Mouse (Mus musculus) liver, postnatal 0 days (tissue): ENCODE data around the gene Flcn. TPM values are rescaled to one million over a fixed set of nuclear protein-coding genes. Genes with fewer than 3 reads are reported as not detected.
A peak's percentile ranks its signal among the peaks of the same experiment; 100 is the strongest.

ENCODE experiments used
- ATAC-seq: fragments of 200-750 bp; cut with Nextera tagmentation; 2 replicates; pipeline ENCODE4 v1.8.0; 2017; ENCODE audit warnings: mild to moderate bottlenecking, moderate library complexity
- DNase-seq: peaks from one replicate; pipeline ENCODE4 v3.0.0-alpha.2; 2016
- H3K27ac ChIP-seq: fragments of 300-500 bp; sonication (generic); 2 replicates; pipeline ENCODE4 v1.5.1; 2014; ENCODE audit warnings: antibody characterized with exemption, moderate library complexity, mild to moderate bottlenecking, low read depth
- H3K27me3 ChIP-seq: fragments of 300-500 bp; sonication (generic); 2 replicates; pipeline ENCODE4 v1.6.1; 2014; ENCODE audit warnings: low read length, control low read depth, mixed read lengths; ENCODE audit not compliant: insufficient read depth
- H3K36me3 ChIP-seq: fragments of 300-500 bp; sonication (generic); replicated peaks from 2 replicates; pipeline ENCODE4 v1.6.1; 2014; ENCODE audit warnings: mild to moderate bottlenecking, control low read depth, low read length, moderate library complexity, mixed read lengths; ENCODE audit not compliant: insufficient read depth
- H3K4me1 ChIP-seq: fragments of 300-500 bp; sonication (generic); 2 replicates; pipeline ENCODE4 v1.6.1; 2014; ENCODE audit warnings: antibody characterized with exemption, mild to moderate bottlenecking, control low read depth; ENCODE audit not compliant: insufficient read depth
- H3K4me2 ChIP-seq: fragments of 300-500 bp; sonication (generic); 2 replicates; pipeline ENCODE4 v1.6.1; 2014; ENCODE audit warnings: low read depth, mild to moderate bottlenecking, low read length, moderate library complexity, mixed read lengths
- H3K4me3 ChIP-seq: fragments of 300-500 bp; sonication (generic); 2 replicates; pipeline ENCODE4 v1.5.1; 2014; ENCODE audit warnings: low read depth, low read length
- H3K9ac ChIP-seq: fragments of 300-500 bp; sonication (generic); replicated peaks from 2 replicates; pipeline ENCODE4 v1.6.1; 2014; ENCODE audit warnings: mild to moderate bottlenecking, moderate library complexity
- H3K9me3 ChIP-seq: fragments of 300-500 bp; sonication (generic); 2 replicates; pipeline ENCODE4 v1.6.1; 2016; ENCODE audit warnings: mild to moderate bottlenecking, control low read depth, low read length, mixed read lengths
- CTCF ChIP-seq: sonication (generic); IDR thresholded peaks from 2 replicates; pipeline ENCODE4 v1.5.1; 2016; ENCODE audit warnings: antibody characterized with exemption, low read depth
- EP300 ChIP-seq: IDR thresholded peaks from 2 replicates; pipeline ENCODE4 v1.6.1; 2016; ENCODE audit warnings: antibody characterized with exemption, low read depth, mild to moderate bottlenecking
- WGBS: fragments of 180-500 bp; shearing (Covaris S2); extraction: QIAGEN DNeasy Blood & Tissue Kit; methylation state at CpG from one replicate; pipeline ENCODE4 v1.1.7; 2014; ENCODE audit not compliant: insufficient replicate concordance; 5-methylcytosine and 5-hydroxymethylcytosine counted together
- polyA plus RNA-seq: library from polyadenylated mRNA; unstranded; fragments of >200 nt; fragmentation: Nextera tagmentation; extraction: Ambion mirVana; gene quantifications from 2 replicates; pipeline ENCODE4 v1.2.1, GENCODE M21; 2015

Gene Flcn
- polyA plus RNA-seq, 1 experiment from 2014 or later, result 13.9 TPM

- H3K27me3 ChIP-seq, result no peaks in the 10 kb centered on the region
- H3K4me3 ChIP-seq, result no peak overlapping the region
- no peak overlapping the region for H3K27ac ChIP-seq
- no peak overlapping the region for H3K9ac ChIP-seq
- H3K4me1 ChIP-seq, result peaks cover 15% of the 10 kb centered on the region
- WGBS, result 74% methylated on average over 6 of the region's 6 CpGs
- TF ChIP-seq CTCF, result no peak
- TF ChIP-seq EP300, result no peak
- DNase-seq, result no peak
- no peak overlapping the region for H3K4me2 ChIP-seq
- peak; percentile 16; the same call in 1 of the 2 replicates for ATAC-seq
- peaks cover 37% of the 10 kb centered on the region for H3K36me3 ChIP-seq
- H3K9me3 ChIP-seq, result no peaks in the 10 kb centered on the region
Measured at GRCm38 (mm10) chr11:59815482-59816065, 5.8 kb upstream of the Flcn start.

DNA sequence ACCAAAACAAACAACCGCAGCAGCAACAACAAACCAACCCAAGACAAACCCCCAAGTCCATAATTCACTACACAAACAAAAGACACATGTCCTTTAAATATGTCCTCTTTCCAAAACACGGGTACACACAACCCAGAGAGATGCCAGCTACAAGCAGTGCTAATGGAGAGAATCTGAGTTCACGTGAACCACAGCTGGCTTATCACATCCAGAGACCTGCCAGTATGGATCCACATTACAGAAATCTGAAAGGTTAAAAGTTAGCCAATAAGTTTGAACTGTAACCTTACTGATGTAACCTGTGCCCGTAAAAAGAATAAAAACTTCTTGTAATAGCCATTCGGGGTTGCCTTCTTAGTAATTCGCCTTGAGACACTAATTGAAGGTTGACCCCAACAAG lies 5.1 kb upstream of the Flcn start:
- Histone ChIP-seq H3K4me2 (no peak overlapping the region), H3K27me3 (no peaks in the 10 kb centered on the region), H3K4me3 (no peak overlapping the region), H3K9ac (no peak overlapping the region), H3K36me3 (peaks cover 31% of the 10 kb centered on the region), H3K9me3 (no peaks in the 10 kb centered on the region), H3K4me1 (peaks cover 15% of the 10 kb centered on the region), H3K27ac (peak overlapping the region; percentile 71)
- peak; percentile 53 for ATAC-seq
- 71% methylated on average over 6 of the region's 6 CpGs for WGBS
- DNase-seq, result no peak
- no peak for TF ChIP-seq CTCF
- TF ChIP-seq EP300, result no peak

DNA sequence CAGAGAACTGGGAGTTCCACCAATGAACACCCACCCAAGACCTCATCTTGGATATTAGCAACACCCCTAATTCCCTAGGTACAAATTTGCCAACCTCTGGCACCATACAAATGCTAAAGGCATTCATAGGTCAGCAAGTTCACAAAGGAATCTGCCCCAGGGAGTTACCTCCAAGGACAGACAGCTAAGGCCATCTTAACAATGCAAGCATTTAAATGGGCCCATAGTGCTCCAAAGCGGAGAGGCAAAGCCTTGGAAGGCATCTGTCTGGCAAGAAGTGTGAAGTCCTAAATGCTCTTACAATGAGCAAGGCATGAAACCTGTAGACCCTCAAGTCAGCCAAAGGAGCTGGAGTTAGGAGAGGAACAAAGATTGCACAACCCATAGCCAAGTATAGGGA lies 4.5 kb upstream of the Flcn start:
- no peak for ATAC-seq
- H3K9ac ChIP-seq, result no peak overlapping the region
- no peak overlapping the region for H3K4me2 ChIP-seq
- H3K4me1 ChIP-seq, result peaks cover 15% of the 10 kb centered on the region
- H3K36me3 ChIP-seq, result peaks cover 24% of the 10 kb centered on the region
- no peak overlapping the region for H3K4me3 ChIP-seq
- no peaks in the 10 kb centered on the region for H3K9me3 ChIP-seq
- no peak for DNase-seq
- H3K27me3 ChIP-seq, result no peaks in the 10 kb centered on the region
- H3K27ac ChIP-seq, result peak overlapping the region; percentile 71
- TF ChIP-seq CTCF, result no peak
- no peak for TF ChIP-seq EP300
- 92% methylated on average over 1 of the region's 1 CpGs for WGBS

DNA sequence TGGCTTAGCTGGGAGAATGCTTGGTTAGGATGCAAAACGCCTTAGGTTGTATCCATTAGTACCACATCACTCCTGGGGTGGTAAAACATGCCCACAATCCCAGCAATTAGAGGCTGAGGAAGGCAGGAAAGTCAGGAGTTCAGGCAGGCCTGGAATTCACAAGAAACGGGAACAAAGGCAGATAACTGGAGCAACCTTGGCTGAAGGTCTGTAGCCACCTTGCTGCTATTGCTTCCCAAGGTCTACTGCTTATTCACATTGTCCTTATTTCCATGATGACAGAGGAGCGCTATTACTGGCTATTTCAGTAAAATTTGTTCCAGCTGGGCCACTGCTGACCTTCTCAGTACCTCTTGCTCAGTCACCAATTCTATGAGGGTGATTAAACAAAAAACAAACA lies 3.5 kb upstream of the Flcn start:
- DNase-seq (no peak), ATAC-seq (no peak)
- 72% methylated on average over 3 of the region's 3 CpGs for WGBS
- peaks cover 21% of the 10 kb centered on the region for H3K4me1 ChIP-seq
- H3K36me3 ChIP-seq, result peaks cover 14% of the 10 kb centered on the region
- no peak overlapping the region for H3K9ac ChIP-seq
- TF ChIP-seq CTCF, result no peak
- TF ChIP-seq EP300, result no peak
- no peaks in the 10 kb centered on the region for H3K27me3 ChIP-seq
- H3K4me3 ChIP-seq, result no peak overlapping the region
- H3K27ac ChIP-seq, result no peak overlapping the region
- H3K4me2 ChIP-seq, result no peak overlapping the region
- no peaks in the 10 kb centered on the region for H3K9me3 ChIP-seq

GRCm38 (mm10) chr11:59811211-59811610 lies 1.4 kb upstream of the Flcn start:
- Histone ChIP-seq H3K36me3 (peaks cover 14% of the 10 kb centered on the region), H3K9me3 (no peaks in the 10 kb centered on the region), H3K27ac (no peak overlapping the region), H3K4me2 (peak overlapping the region; percentile 86; the same call in 1 of the 2 replicates), H3K9ac (no peak overlapping the region), H3K27me3 (no peaks in the 10 kb centered on the region), H3K4me3 (no peak overlapping the region), H3K4me1 (peaks cover 21% of the 10 kb centered on the region)
- TF ChIP-seq EP300 (no peak), CTCF (no peak)
- DNase-seq (no peak), ATAC-seq (no peak)
- 65% methylated on average over 4 of the region's 4 CpGs for WGBS

DNA sequence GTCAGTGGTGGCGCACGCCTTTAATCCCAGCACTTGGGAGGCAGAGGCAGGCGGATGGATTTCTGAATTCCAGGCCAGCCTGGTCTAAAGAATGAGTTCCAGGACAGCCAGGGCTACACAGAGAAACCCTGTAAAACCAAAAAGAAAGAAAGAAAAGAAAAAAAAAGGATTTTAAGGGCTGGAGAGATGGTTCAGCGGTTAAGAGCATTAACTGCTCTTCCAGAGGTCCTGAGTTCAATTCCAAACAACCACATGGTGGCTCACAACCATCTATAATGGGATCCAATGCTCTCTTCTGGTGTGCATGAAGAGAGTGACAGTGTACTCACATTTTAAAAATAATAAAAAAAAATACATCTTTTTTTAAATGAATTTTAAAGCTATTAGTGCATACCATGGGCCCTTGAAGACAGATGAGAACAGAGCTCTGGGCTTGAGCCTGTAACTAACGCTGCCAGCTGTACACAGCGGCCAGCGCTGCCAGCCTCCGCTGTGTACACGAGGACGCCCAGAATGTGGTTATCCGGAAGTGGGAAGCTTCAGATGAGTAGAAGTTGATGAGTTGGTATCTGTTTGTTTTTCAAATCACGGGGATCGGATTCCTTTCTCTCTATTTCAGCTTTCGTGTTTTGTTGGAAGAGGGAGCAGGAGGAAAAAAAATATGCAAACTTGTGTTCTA lies 803 bp upstream of the Flcn start:
- Histone ChIP-seq H3K9ac (peak overlapping the region; percentile 86; the same call in 1 of the 2 replicates), H3K4me1 (peaks cover 21% of the 10 kb centered on the region), H3K36me3 (peaks cover 20% of the 10 kb centered on the region), H3K4me2 (peak overlapping the region; percentile 86), H3K27me3 (no peaks in the 10 kb centered on the region), H3K4me3 (peak overlapping the region; percentile 69), H3K9me3 (no peaks in the 10 kb centered on the region), H3K27ac (peak overlapping the region; percentile 89)
- DNase-seq (no peak), ATAC-seq (no peak)
- 43% methylated on average over 14 of the region's 14 CpGs for WGBS
- TF ChIP-seq CTCF (no peak), EP300 (no peak)
